Mouse (Mus musculus): ENCODE measurements around the gene Abhd17b.

- TF ChIP-seq CTCF (IDR thresholded peaks at IDR 0.05; ENCODE audit: low read depth) (no peak), EP300 (IDR thresholded peaks at IDR 0.05; ENCODE audit: low read depth) (no peak)
Observed at GRCm38 (mm10) chr19:21660734-21661133, 7.7 kb downstream of the Abhd17b start.

Data from heart, postnatal 0 days (tissue).